Mouse (Mus musculus) hindbrain, embryonic 16.5 days (tissue): ENCODE data around the gene Slc29a1. TPM values are rescaled to one million over a fixed set of nuclear protein-coding genes. Genes with fewer than 3 reads are reported as not detected.

ENCODE experiments used
- ATAC-seq: fragments of 200-750 bp; cut with Nextera tagmentation; 2 replicates; pipeline ENCODE4 v1.8.0; 2017; ENCODE audit warnings: moderate TSS enrichment, moderate library complexity
- H3K27ac ChIP-seq: fragments of 300-500 bp; sonication (generic); 2 replicates; pipeline ENCODE4 v1.5.1; 2014; ENCODE audit warnings: low read depth, mild to moderate bottlenecking, control low read depth, low read length, moderate library complexity
- H3K27me3 ChIP-seq: fragments of 300-500 bp; sonication (generic); replicated peaks from 2 replicates; pipeline ENCODE4 v1.6.1; 2014; ENCODE audit warnings: low read length; ENCODE audit not compliant: control insufficient read depth, insufficient read depth
- H3K36me3 ChIP-seq: fragments of 300-500 bp; sonication (generic); 2 replicates; pipeline ENCODE4 v1.6.1; 2014; ENCODE audit warnings: mild to moderate bottlenecking, low read length, moderate library complexity, mixed read lengths; ENCODE audit not compliant: control insufficient read depth, insufficient read depth
- H3K4me1 ChIP-seq: fragments of 300-500 bp; sonication (generic); 2 replicates; pipeline ENCODE4 v1.6.1; 2014; ENCODE audit warnings: low read depth, low read length; ENCODE audit not compliant: control insufficient read depth, insufficient read depth
- H3K4me2 ChIP-seq: fragments of 300-500 bp; sonication (generic); 2 replicates; pipeline ENCODE4 v1.6.1; 2014; ENCODE audit warnings: mild to moderate bottlenecking, low read length, control low read depth, moderate library complexity
- H3K4me3 ChIP-seq: fragments of 300-500 bp; sonication (generic); 2 replicates; pipeline ENCODE4 v1.5.1; 2014; ENCODE audit warnings: mild to moderate bottlenecking, low read length, control low read depth, moderate library complexity
- H3K9ac ChIP-seq: fragments of 300-500 bp; sonication (generic); 2 replicates; pipeline ENCODE4 v1.6.1; 2014; ENCODE audit warnings: low read depth, mild to moderate bottlenecking, control low read depth, low read length, moderate library complexity
- H3K9me3 ChIP-seq: fragments of 300-500 bp; sonication (generic); 2 replicates; pipeline ENCODE4 v1.6.1; 2014; ENCODE audit warnings: mild to moderate bottlenecking, low read length, moderate library complexity; ENCODE audit not compliant: control insufficient read depth
- WGBS: fragments of 180-500 bp; shearing (Covaris S2); extraction: QIAGEN DNeasy Blood & Tissue Kit; methylation state at CpG from one replicate; pipeline ENCODE4 v1.1.7; 2014; 5-methylcytosine and 5-hydroxymethylcytosine counted together
- polyA plus RNA-seq: library from polyadenylated mRNA; unstranded; fragments of >200 nt; fragmentation: Nextera tagmentation; extraction: Ambion mirVana; gene quantifications from 2 replicates; pipeline ENCODE4 v1.2.1, GENCODE M21; 2015

The Slc29a1 gene
- polyA plus RNA-seq, 1 experiment from 2014 or later: 56.5 TPM

DNA sequence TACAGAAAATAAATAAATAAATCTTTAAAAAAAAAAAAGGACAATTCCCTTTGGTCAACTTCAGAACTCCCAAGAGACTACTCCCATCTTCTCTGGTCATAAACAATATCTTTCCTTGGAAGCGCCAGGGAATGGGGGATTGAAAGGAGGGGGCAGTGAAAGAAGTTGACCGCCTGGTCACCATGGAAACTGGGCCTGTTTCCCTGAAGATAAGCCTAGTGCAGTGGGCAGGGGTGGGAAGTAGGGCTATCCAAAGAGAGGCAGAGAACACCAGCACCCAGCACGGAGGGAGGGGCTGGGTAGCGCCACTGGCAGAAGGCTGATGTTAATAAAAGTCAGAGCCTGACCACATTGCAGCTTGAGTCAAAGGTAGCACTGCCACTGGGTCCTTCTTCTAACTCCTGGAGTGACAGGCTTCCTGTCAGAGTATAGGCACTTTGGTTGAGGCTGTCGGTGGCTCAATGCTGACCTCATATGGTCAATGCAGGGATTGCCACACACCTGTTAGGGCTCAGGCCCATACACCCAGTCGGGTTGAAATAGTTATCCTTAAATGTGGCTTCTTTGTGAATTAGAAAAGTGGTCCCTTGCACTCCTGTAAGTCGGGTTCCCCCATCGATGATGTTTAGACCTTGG is 47.5 kb downstream of the Slc29a1 start:
- peak; percentile 31 for ATAC-seq
- Histone ChIP-seq H3K36me3 (no peaks in the 10 kb centered on the region), H3K27ac (no peak overlapping the region), H3K4me2 (0 out of 2 replicates have a peak overlapping the region, but pooled peaks have one; percentile 10), H3K9ac (no peak overlapping the region), H3K27me3 (no peaks in the 10 kb centered on the region; the same call in none of the 2 replicates), H3K4me1 (peaks cover 31% of the 10 kb centered on the region), H3K9me3 (no peaks in the 10 kb centered on the region), H3K4me3 (no peak overlapping the region)
- WGBS: 6% methylated on average over 8 of the region's 8 CpGs

DNA sequence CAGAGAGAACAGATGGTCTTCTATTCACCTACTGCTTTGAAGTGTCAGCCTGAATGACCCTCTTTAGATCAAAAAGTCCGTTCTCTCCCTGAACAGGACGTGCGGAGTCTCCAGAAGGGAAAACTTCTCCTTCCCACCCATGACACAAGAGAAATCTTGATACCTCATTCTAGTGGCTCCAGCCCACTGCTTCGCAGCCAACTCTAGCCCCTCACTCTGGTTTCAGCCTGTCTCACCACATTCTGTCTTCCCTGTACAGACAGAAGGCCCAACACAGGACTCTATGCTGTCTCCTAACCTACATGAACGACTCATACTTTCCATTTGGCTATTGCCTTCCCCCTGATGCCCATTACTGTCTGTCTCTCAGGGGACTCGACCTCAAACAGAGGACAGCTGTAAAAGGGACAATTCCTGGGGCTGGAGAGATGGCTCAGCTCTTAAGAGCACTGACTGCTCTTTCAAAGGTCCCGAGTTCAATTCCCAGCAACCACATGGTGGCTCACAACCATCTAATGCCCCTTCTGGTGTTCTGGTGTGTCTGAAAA is 48.1 kb downstream of the Slc29a1 start:
- Histone ChIP-seq H3K9ac (no peak overlapping the region), H3K27ac (no peak overlapping the region), H3K4me2 (no peak overlapping the region), H3K9me3 (no peaks in the 10 kb centered on the region), H3K27me3 (peaks cover 4% of the 10 kb centered on the region), H3K4me3 (no peak overlapping the region), H3K4me1 (peaks cover 27% of the 10 kb centered on the region), H3K36me3 (no peaks in the 10 kb centered on the region)
- WGBS: 56% methylated on average over 7 of the region's 7 CpGs
- no peak for ATAC-seq

DNA sequence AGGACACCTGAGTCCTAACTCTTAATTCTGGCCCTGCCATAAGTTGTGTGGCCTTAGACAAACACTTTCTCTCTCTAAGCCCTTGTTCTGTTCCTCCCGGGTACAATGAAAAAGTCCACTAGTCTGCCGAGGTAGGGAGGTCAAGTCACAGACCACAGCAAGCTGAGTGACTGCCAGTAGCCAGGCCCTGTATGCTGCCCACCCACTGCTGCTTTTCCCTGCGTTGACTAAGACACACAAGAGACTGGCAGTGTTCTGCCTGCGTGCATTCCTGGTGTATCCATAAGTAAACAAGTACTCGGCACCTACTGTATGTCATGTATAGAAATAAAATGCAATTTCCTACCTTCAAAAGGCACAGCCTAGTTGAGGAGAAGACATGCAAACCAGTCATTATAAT is 49.2 kb downstream of the Slc29a1 start:
- Histone ChIP-seq H3K27me3 (peaks cover 4% of the 10 kb centered on the region; the same call in 1 of the 2 replicates), H3K27ac (peak overlapping the region; percentile 95), H3K9me3 (no peaks in the 10 kb centered on the region), H3K4me1 (peaks cover 28% of the 10 kb centered on the region), H3K36me3 (peaks cover 2% of the 10 kb centered on the region; the same call in 1 of the 2 replicates), H3K4me3 (peak overlapping the region; percentile 85), H3K4me2 (peak overlapping the region; percentile 87), H3K9ac (peak overlapping the region; percentile 98)
- ATAC-seq: no peak
- WGBS: 25% methylated on average over 5 of the region's 5 CpGs

DNA sequence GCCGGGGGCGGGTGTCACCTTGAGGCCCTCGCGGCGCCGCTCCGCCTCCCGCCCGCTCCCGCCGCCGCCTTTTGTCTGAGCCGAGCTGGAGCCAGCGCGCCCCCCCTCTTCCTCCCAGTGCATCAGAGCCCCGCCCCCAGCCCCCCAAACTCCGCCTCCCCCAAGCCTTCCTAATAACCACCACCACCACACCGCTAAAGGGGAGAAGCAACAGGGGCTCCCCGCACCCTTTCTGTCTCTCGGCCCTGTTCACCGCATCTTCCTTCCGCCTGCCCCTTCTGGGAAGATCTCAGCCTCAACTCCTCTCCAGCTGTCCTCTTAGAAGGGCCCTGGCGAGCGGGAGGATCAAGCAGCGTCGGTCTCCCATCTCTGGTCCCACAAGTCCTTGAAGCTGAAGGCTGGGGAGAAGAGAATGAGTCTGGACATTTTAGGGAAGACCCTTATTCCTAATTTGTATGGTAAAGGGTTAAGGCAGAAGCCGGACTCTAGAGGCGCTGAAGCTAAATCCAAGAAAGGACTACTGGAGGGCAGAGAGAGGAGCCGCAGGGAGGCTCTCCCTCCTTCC is 49.7 kb downstream of the Slc29a1 start, which contains the start of gene Tmem151b:
Tmem151b (minus strand) TSS at position 61 of the 565 bp plus-strand sequence.
- H3K4me2 ChIP-seq: peak within 1 kb of the TSS; percentile 87
- no peaks in the 10 kb centered on the region for H3K9me3 ChIP-seq
- H3K27ac ChIP-seq: peak within 1 kb of the TSS; percentile 95
- peaks cover 31% of the 10 kb centered on the region for H3K4me1 ChIP-seq
- 1% methylated on average over 11 of the region's 29 CpGs for WGBS
- peak within 1 kb of the TSS; percentile 98 for H3K9ac ChIP-seq
- H3K27me3 ChIP-seq: peaks cover 5% of the 10 kb centered on the region; the same call in 1 of the 2 replicates
- H3K4me3 ChIP-seq: peak within 1 kb of the TSS; percentile 85
- H3K36me3 ChIP-seq: peaks cover 6% of the 10 kb centered on the region; the same call in 1 of the 2 replicates
- ATAC-seq: peak; percentile 57

DNA sequence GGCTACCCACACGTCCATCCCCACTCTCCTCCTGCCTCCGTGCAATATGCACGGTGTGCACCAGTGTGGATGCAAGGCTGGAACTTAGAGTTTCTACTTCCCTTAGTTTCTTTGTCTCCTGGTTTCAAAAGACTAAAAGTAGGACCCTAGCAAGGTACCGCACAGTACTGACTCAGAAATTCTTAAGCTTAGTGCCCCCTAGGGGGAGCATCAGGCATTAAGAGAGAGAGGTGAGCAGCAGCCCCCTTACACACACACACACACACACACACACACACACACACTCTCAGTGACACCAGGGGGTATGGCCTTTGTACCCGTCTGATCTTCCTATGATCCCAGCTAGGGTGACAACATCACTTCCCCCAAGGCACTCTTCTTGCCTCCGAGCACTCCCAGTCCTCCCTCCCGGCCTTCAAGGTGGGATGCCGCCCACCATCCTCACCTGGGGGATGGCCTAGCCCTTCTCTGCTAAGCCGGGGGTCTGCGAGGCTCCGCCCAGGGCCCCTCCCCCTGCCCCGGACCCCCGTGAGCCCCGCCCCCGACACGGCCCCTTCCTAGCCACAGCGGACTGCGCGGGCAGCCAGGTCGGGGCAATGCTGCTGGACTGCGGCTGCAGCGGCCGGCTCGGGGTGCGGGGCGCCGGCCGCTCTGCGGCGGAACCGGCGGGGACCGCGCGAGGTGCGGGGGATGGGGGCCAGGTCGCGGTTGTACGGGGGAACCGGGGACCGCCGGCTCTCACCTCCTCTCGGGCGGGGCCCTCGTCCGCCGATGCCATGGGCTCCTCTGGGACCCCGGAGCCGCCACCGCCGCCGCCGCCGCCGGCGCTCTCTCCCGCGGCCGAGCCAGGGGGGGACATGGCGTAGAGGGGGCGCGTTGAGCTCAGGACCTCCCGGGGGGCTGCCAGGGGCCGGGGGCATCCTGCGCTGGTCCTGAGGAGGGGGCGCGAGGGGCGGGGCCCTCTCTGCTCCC is 50.6 kb downstream of the Slc29a1 start:
- H3K27ac ChIP-seq: peak overlapping the region; percentile 95
- WGBS: 4% methylated on average over 42 of the region's 68 CpGs
- H3K36me3 ChIP-seq: peaks cover 6% of the 10 kb centered on the region; the same call in 1 of the 2 replicates
- H3K4me2 ChIP-seq: peak overlapping the region; percentile 87
- H3K9me3 ChIP-seq: no peaks in the 10 kb centered on the region
- ATAC-seq: peak; percentile 70
- peak overlapping the region; percentile 98 for H3K9ac ChIP-seq
- peaks cover 6% of the 10 kb centered on the region; the same call in 1 of the 2 replicates for H3K27me3 ChIP-seq
- peaks cover 34% of the 10 kb centered on the region for H3K4me1 ChIP-seq
- peak overlapping the region; percentile 85 for H3K4me3 ChIP-seq

DNA sequence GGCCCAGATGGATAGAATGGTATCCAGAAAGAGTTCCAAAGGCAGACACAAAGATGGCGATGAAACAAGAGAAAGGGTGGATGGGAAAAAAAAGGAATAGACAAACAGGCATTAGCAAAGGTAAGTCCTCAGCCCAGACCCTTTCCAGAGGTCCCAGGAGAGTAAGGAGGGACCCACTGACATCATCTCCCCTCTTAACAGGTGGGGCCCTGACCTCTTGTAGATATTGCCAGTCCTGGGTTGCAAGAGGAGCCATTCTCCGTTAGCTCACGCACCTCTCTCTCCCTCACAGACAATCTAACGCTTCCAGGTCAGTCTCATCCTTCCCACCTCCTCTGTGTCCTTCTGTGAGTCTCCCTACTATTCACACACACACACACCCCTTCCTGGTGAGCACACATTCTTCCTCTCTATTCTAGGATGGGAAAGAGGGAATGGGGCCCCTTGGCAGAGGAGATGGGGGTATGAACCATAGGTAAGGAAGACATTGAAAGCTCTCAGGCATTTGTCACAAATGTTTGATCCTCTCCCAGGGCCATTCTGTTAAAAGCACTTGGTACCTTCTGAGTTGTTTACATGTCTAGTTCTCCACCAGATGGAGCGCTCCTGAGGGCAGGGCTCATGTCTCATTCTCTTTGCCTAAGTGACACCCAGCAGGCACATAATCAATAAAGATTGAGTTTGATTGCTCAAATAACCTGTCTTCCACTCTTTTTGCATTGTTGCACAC is 51.8 kb downstream of the Slc29a1 start:
- 79% methylated on average over 5 of the region's 5 CpGs for WGBS
- Histone ChIP-seq H3K27ac (no peak overlapping the region), H3K36me3 (peaks cover 6% of the 10 kb centered on the region; the same call in 1 of the 2 replicates), H3K9ac (no peak overlapping the region), H3K27me3 (peaks cover 6% of the 10 kb centered on the region; the same call in 1 of the 2 replicates), H3K9me3 (no peaks in the 10 kb centered on the region), H3K4me2 (peak overlapping the region; percentile 87), H3K4me3 (peak overlapping the region; percentile 85), H3K4me1 (peaks cover 39% of the 10 kb centered on the region)
- no peak for ATAC-seq

DNA sequence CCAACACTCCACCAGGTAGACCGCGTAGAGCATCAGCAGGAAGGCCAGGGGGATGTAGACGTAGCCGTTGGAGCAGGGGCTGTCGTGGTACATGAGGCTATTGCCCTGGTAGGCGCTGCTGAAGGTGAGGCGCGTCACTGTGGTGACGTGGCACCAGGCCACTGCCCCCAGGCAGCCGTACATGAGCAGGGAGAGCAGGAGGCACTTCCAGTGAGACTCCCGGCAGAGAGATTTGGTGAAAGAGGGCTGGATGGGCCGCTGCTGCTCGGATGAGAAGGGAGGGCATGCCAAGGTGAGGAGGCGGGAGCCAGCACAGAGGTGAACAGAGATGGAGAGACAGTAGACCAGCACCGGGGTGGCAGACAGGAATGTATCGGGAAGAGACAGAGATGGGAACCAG is 52.5 kb downstream of the Slc29a1 start:
- H3K27me3 ChIP-seq: peaks cover 6% of the 10 kb centered on the region; the same call in 1 of the 2 replicates
- WGBS: 69% methylated on average over 16 of the region's 16 CpGs
- ATAC-seq: no peak
- H3K27ac ChIP-seq: no peak overlapping the region
- peaks cover 6% of the 10 kb centered on the region; the same call in 1 of the 2 replicates for H3K36me3 ChIP-seq
- H3K4me1 ChIP-seq: peaks cover 38% of the 10 kb centered on the region
- peak overlapping the region; percentile 87; the same call in 1 of the 2 replicates for H3K4me2 ChIP-seq
- no peak overlapping the region for H3K9ac ChIP-seq
- H3K9me3 ChIP-seq: no peaks in the 10 kb centered on the region
- H3K4me3 ChIP-seq: no peak overlapping the region
